Mouse (Mus musculus): ENCODE measurements around the gene Ubox5. TPM values are rescaled to one million over a fixed set of nuclear protein-coding genes. Genes with fewer than 3 reads are reported as not detected.

Gene Ubox5
- total and polyA plus RNA-seq, 3 experiments: 5.5 to 10.6 (median 7.0) TPM

DNA sequence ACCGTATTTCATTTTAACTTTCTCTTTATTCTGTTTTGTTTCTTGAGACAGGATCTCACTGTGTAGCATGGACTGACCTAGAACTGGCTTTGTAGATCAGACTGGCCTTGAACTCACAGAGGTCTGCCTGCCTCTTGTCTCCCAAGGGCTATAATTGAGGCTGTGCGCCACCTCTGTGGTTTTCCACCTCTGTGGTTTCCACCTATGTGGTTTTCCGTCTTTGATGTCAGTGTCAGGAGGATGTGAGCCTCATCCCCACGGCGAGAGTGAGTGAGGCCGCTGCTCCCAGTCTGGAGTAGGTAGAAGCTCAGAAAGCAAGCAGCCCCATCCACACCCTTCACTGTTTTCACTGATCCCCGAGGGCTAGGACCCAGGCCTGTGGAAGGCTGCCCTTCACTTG is 75.0 kb downstream of the Ubox5 start:
- no peak overlapping the region for H3K27ac ChIP-seq (ENCODE audit: insufficient read depth, low read depth)
- no peaks in the 10 kb centered on the region for H3K79me2 ChIP-seq (replicated peaks; ENCODE audit: control insufficient read depth, extremely low read depth, insufficient read depth, poor library complexity, severe bottlenecking)
- no peaks in the 10 kb centered on the region for H3K9me3 ChIP-seq (replicated peaks; ENCODE audit: low read length)
- H3K4me3 ChIP-seq (replicated peaks in 1 of 3; ENCODE audit: low read depth in 2 of 3, low read length in 2 of 3, poor library complexity in 1 of 3): no peak overlapping the region
- in situ Hi-C loops (cut with MboI; ENCODE audit: low pct_ligation_motif_present, low pct_unique_long_range_greater_than_20kb, low sequenced_read_pairs): loop anchor here (10.0 to 25.0 kb wide), 2 partner anchors 110 to 268 kb away; partner anchors contain the start of genes Ebf4 and Idh3b
- TF ChIP-seq MXI1 (IDR thresholded peaks at IDR 0.05; ENCODE audit: low read depth, low read length): no peak
- no peak for TF ChIP-seq ELF1 (IDR thresholded peaks at IDR 0.05; ENCODE audit: low read depth, low read length)
- no peak for TF ChIP-seq MAX (IDR thresholded peaks at IDR 0.05; ENCODE audit: low read length)
- TF ChIP-seq JUND (conservative IDR thresholded peaks at IDR 0.05; ENCODE audit: low read depth, low read length): no peak
- TF ChIP-seq SMC3 (IDR thresholded peaks at IDR 0.05; ENCODE audit: low read depth, low read length): no peak
- no peak for TF ChIP-seq E2F4 (IDR thresholded peaks at IDR 0.05; ENCODE audit: insufficient replicate concordance, low read depth, low read length)
- TF ChIP-seq NRF1 (IDR thresholded peaks at IDR 0.05; ENCODE audit: low read depth, low read length): no peak
- TF ChIP-seq USF1 (IDR thresholded peaks at IDR 0.05; ENCODE audit: low read depth, low read length): no peak
- TF ChIP-seq SIN3A (IDR thresholded peaks at IDR 0.05; ENCODE audit: low read length): no peak
- TF ChIP-seq POLR2A (IDR thresholded peaks at IDR 0.05; ENCODE audit: low read depth, low read length): no peak
- no peak for TF ChIP-seq ZC3H11A (IDR thresholded peaks at IDR 0.05; ENCODE audit: low read depth, low read length)
- no peak for TF ChIP-seq MEF2A (IDR thresholded peaks at IDR 0.05; ENCODE audit: borderline replicate concordance, low read depth, low read length)
- TF ChIP-seq ZMIZ1 (IDR thresholded peaks at IDR 0.05; ENCODE audit: low read depth, low read length): no peak
- TF ChIP-seq ZKSCAN1 (IDR thresholded peaks at IDR 0.05; ENCODE audit: borderline replicate concordance, low read depth, low read length): no peak
- TF ChIP-seq JUN (IDR thresholded peaks at IDR 0.05; ENCODE audit: insufficient read depth, low read depth, low read length): no peak
- no peak for TF ChIP-seq GABPA (IDR thresholded peaks at IDR 0.05; ENCODE audit: insufficient replicate concordance, low read depth, low read length)
- no peak for TF ChIP-seq ETS1 (conservative IDR thresholded peaks at IDR 0.05; ENCODE audit: low read depth, low read length)
- TF ChIP-seq PAX5 (IDR thresholded peaks at IDR 0.05; ENCODE audit: low read length): no peak
- TF ChIP-seq IRF4 (IDR thresholded peaks at IDR 0.05; ENCODE audit: low read depth, low read length): no peak
- TF ChIP-seq ZNF384 (IDR thresholded peaks at IDR 0.05; ENCODE audit: low read depth, low read length): no peak
- no peak overlapping the region for H3K9ac ChIP-seq (ENCODE audit: insufficient read depth, low read depth)
- H3K27me3 ChIP-seq (replicated peaks): no peaks in the 10 kb centered on the region
- no peak overlapping the region for H3K4me2 ChIP-seq (ENCODE audit: insufficient read depth, low read depth, poor library complexity, severe bottlenecking)
- DNase-seq (ENCODE audit: extremely low read depth): no peak
- peaks cover 0 to 15% of the 10 kb centered on the region in 2 experiments; a peak in 2 of 4 replicates for H3K4me1 ChIP-seq (ENCODE audit: control insufficient read depth in 1 of 2, insufficient read depth in 2 of 2)
- peaks cover 29 to 87% of the 10 kb centered on the region in 2 experiments for H3K36me3 ChIP-seq (replicated peaks in 1 of 2; ENCODE audit: control insufficient read depth in 1 of 2, insufficient read depth in 1 of 2, low read length in 1 of 2)
- dilution Hi-C loops (cut with MboI; ENCODE audit: extremely low pct_ligation_motif_present, extremely low pct_unique_long_range_greater_than_20kb, low sequenced_read_pairs): no loop called here

DNA sequence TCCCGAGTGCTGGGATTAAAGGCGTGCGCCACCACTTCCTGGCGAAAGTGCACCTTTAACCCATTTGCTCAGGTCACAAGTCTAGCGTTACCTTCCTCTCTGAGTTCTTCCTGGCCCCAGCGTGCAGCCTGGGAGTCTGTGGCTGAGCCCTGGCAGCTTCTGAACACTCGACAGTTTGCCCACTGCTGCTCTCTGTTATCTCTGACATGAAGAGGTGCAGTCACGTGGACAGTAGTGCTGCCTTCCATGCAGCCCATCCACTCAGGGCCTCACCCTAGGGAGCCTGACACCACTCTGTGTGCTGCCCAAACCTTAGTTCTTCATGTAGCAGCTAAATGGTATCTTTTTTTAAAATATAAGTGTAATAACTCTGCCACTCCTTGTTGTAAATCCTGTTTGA is 82.9 kb downstream of the Ubox5 start:
- in situ Hi-C loops (cut with MboI; ENCODE audit: low pct_ligation_motif_present, low pct_unique_long_range_greater_than_20kb, low sequenced_read_pairs): no loop called here
- Histone ChIP-seq H3K36me3 (replicated peaks in 1 of 2; ENCODE audit: control insufficient read depth in 1 of 2, insufficient read depth in 1 of 2, low read length in 1 of 2) (peaks cover 56 to 97% of the 10 kb centered on the region in 2 experiments), H3K27ac (ENCODE audit: insufficient read depth, low read depth) (no peak overlapping the region), H3K79me2 (replicated peaks; ENCODE audit: control insufficient read depth, extremely low read depth, insufficient read depth, poor library complexity, severe bottlenecking) (no peaks in the 10 kb centered on the region), H3K9me3 (replicated peaks; ENCODE audit: low read length) (no peaks in the 10 kb centered on the region), H3K9ac (ENCODE audit: insufficient read depth, low read depth) (no peak overlapping the region), H3K27me3 (replicated peaks) (no peaks in the 10 kb centered on the region), H3K4me2 (ENCODE audit: insufficient read depth, low read depth, poor library complexity, severe bottlenecking) (no peak overlapping the region), H3K4me3 (replicated peaks in 1 of 3; ENCODE audit: low read depth in 2 of 3, low read length in 2 of 3, poor library complexity in 1 of 3) (no peak overlapping the region), H3K4me1 (ENCODE audit: control insufficient read depth in 1 of 2, insufficient read depth in 2 of 2) (no peaks in the 10 kb centered on the region)
- DNase-seq (ENCODE audit: extremely low read depth): no peak
- TF ChIP-seq MAX (IDR thresholded peaks at IDR 0.05; ENCODE audit: low read length) (no peak), PAX5 (IDR thresholded peaks at IDR 0.05; ENCODE audit: low read length) (no peak), MYC (IDR thresholded peaks at IDR 0.05; ENCODE audit: low read depth, low read length) (no peak), IRF4 (IDR thresholded peaks at IDR 0.05; ENCODE audit: low read depth, low read length) (no peak), E2F4 (IDR thresholded peaks at IDR 0.05; ENCODE audit: insufficient replicate concordance, low read depth, low read length) (no peak), TCF12 (IDR thresholded peaks at IDR 0.05; ENCODE audit: low read depth, low read length) (no peak), MAFK (IDR thresholded peaks at IDR 0.05; ENCODE audit: insufficient replicate concordance, low read length) (no peak), UBTF (IDR thresholded peaks at IDR 0.05; ENCODE audit: low read depth, low read length) (no peak), USF1 (IDR thresholded peaks at IDR 0.05; ENCODE audit: low read depth, low read length) (no peak), BHLHE40 (IDR thresholded peaks at IDR 0.05; ENCODE audit: low read depth, low read length) (no peak), USF2 (conservative IDR thresholded peaks at IDR 0.05; ENCODE audit: low read depth, low read length) (no peak), ZC3H11A (IDR thresholded peaks at IDR 0.05; ENCODE audit: low read depth, low read length) (no peak), HCFC1 (IDR thresholded peaks at IDR 0.05; ENCODE audit: low read depth, low read length) (no peak), POLR2A (IDR thresholded peaks at IDR 0.05; ENCODE audit: low read depth, low read length) (no peak), TBP (conservative IDR thresholded peaks at IDR 0.05; ENCODE audit: low read depth, low read length) (no peak), KAT2A (IDR thresholded peaks at IDR 0.05; ENCODE audit: insufficient replicate concordance, low read length) (no peak), ELF1 (IDR thresholded peaks at IDR 0.05; ENCODE audit: low read depth, low read length) (no peak)
- dilution Hi-C loops (cut with MboI; ENCODE audit: extremely low pct_ligation_motif_present, extremely low pct_unique_long_range_greater_than_20kb, low sequenced_read_pairs): no loop called here
